Mouse (Mus musculus) limb, embryonic 14.5 days (tissue): ENCODE measurements around the gene Atf4. TPM values are rescaled to one million over a fixed set of nuclear protein-coding genes. Genes with fewer than 3 reads are reported as not detected.
A peak's percentile ranks its signal among the peaks of the same experiment; 100 is the strongest.

Experiments used
- ATAC-seq: fragments of 200-750 bp; cut with Nextera tagmentation; 2 replicates; pipeline ENCODE4 v1.8.0; 2017; ENCODE audit warnings: low read depth, moderate number of reproducible peaks, moderate TSS enrichment; ENCODE audit not compliant: low FRiP score
- DNase-seq: peaks from one replicate; pipeline ENCODE4 v3.0.0-alpha.2; 2015; ENCODE audit warnings: low spot score
- H3K27ac ChIP-seq: fragments of 300-500 bp; sonication (generic); replicated peaks from 2 replicates; pipeline ENCODE4 v1.5.1; 2014; ENCODE audit warnings: low read depth, mild to moderate bottlenecking, low read length, moderate library complexity, mixed read lengths
- H3K27me3 ChIP-seq: fragments of 300-500 bp; sonication (generic); 2 replicates; pipeline ENCODE4 v1.6.1; 2014; ENCODE audit warnings: low read length, mixed read lengths; ENCODE audit not compliant: control insufficient read depth, insufficient read depth
- H3K36me3 ChIP-seq: fragments of 300-500 bp; sonication (generic); 2 replicates; pipeline ENCODE4 v1.6.1; 2014; ENCODE audit warnings: mild to moderate bottlenecking, low read length, moderate library complexity, mixed read lengths; ENCODE audit not compliant: control insufficient read depth, insufficient read depth
- H3K4me1 ChIP-seq: fragments of 300-500 bp; sonication (generic); 2 replicates; pipeline ENCODE4 v1.6.1; 2014; ENCODE audit warnings: antibody characterized with exemption, low read length, mixed read lengths; ENCODE audit not compliant: control insufficient read depth, insufficient read depth
- H3K4me2 ChIP-seq: fragments of 300-500 bp; sonication (generic); replicated peaks from 2 replicates; pipeline ENCODE4 v1.6.1; 2014; ENCODE audit warnings: low read depth, mild to moderate bottlenecking, low read length, moderate library complexity; ENCODE audit not compliant: severe bottlenecking
- H3K4me3 ChIP-seq: fragments of 300-500 bp; sonication (generic); replicated peaks from 2 replicates; pipeline ENCODE4 v1.5.1; 2014; ENCODE audit warnings: low read length
- H3K9ac ChIP-seq: fragments of 300-500 bp; sonication (generic); 2 replicates; pipeline ENCODE4 v1.6.1; 2014; ENCODE audit warnings: mild to moderate bottlenecking, low read depth, low read length, moderate library complexity; ENCODE audit not compliant: severe bottlenecking
- H3K9me3 ChIP-seq: fragments of 300-500 bp; sonication (generic); 2 replicates; pipeline ENCODE4 v1.6.1; 2016; ENCODE audit warnings: low read length; ENCODE audit not compliant: control insufficient read depth
- POLR2A ChIP-seq: fragments of 200-500 bp; IDR thresholded peaks from 2 replicates; pipeline ENCODE4 v1.8.0; 2012; ENCODE audit warnings: inconsistent platforms, mild to moderate bottlenecking, moderate library complexity, borderline replicate concordance; ENCODE audit not compliant: insufficient read depth, insufficient read length; ENCODE audit errors: extremely low read depth
- WGBS: fragments of 180-500 bp; shearing (Covaris S2); extraction: QIAGEN DNeasy Blood & Tissue Kit; methylation state at CpG from one replicate; pipeline ENCODE4 v1.1.7; 2014; 5-methylcytosine and 5-hydroxymethylcytosine counted together
- polyA plus RNA-seq, 2 experiments: library from polyadenylated mRNA; depleted of rRNA in 1 of 2; stranded (reverse) in 1 of 2; unstranded in 1 of 2; fragments of >200 nt; fragmentation: Nextera tagmentation in 1 of 2; extraction: Ambion mirVana in 1 of 2; gene quantifications; 2 replicates each; pipeline versions ENCODE4 v1.2.1 to v1.2.3; 2012 to 2014

Gene Atf4
- polyA plus RNA-seq, 2 experiments = 141 to 319 TPM

DNA sequence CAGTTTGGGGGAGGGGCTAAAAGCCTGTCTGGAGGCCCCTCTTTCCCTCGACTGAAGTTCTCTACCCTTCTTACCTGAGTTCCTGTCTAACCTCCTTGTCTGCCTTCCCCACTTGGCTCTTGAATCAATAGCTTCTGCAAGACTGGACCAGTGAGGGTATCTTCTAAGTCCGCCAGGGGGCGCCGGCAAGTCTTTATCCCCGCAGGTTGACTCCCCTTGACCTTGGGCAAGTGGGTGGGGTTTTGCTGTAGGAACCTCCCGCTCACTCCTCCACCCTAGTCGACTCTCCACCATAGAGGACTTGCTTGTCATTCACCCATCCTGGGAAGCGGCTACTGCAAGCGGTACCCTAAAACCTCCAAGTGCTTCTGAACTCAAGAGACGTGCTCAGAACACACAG is 34.5 kb downstream of the Atf4 start:
- Histone ChIP-seq H3K9ac (no peak overlapping the region), H3K27ac (no peak overlapping the region), H3K27me3 (peaks cover 53% of the 10 kb centered on the region), H3K4me2 (no peak overlapping the region), H3K4me1 (no peaks in the 10 kb centered on the region), H3K4me3 (no peak overlapping the region), H3K36me3 (no peaks in the 10 kb centered on the region), H3K9me3 (no peaks in the 10 kb centered on the region)
- 8% methylated on average over 10 of the region's 10 CpGs for WGBS
- DNase-seq (peak; percentile 28), ATAC-seq (no peak)
- TF ChIP-seq POLR2A = no peak

DNA sequence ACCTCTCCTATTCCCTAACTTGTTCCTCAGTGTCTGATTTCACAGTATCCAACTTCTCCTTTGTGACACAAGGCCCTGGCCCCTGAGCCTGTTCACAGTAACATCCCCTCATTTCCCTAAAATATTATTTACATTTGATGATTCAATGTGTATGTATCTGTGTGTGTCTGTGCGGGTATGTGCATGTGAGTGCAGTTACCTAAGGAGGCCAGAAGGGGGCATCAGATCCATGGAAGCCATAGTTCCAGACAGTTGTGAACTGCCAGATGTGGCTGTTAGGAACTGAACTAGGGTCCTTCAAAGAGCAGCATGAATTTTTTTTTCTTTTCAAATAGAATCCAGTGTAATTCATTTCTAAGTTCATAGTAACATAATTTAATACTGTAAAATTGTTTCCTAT is 42.2 kb downstream of the Atf4 start:
- no peaks in the 10 kb centered on the region for H3K36me3 ChIP-seq
- TF ChIP-seq POLR2A = no peak
- H3K27me3 ChIP-seq = no peaks in the 10 kb centered on the region
- H3K4me3 ChIP-seq = no peak overlapping the region
- no peak overlapping the region for H3K4me2 ChIP-seq
- no peak overlapping the region for H3K27ac ChIP-seq
- ATAC-seq (no peak), DNase-seq (no peak)
- no peak overlapping the region for H3K9ac ChIP-seq
- WGBS = 100% methylated on average over 1 of the region's 1 CpGs
- no peaks in the 10 kb centered on the region for H3K4me1 ChIP-seq
- no peaks in the 10 kb centered on the region for H3K9me3 ChIP-seq

DNA sequence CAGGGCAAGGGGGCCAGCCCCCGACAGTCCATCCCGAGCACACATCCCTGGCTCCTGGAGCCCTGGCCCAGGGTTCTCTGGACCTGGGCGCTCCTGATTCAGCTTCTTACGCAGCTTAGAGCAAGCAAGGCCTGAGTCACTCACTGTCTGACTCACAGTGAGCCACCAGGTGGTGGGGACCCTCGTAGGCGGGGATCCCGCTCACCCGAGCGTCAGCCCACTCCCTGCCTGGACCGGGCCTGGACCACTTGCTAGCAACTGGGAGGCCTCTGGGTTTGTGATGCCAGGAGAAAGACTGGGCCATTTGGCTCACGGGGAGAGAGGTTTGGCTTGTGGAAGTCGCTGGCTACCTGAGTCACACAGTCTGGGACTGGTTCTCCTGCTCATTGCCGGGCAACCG is 48.8 kb downstream of the Atf4 start:
- no peak for ATAC-seq
- no peak for DNase-seq
- Histone ChIP-seq H3K4me1 (no peaks in the 10 kb centered on the region), H3K9me3 (no peaks in the 10 kb centered on the region), H3K27me3 (no peaks in the 10 kb centered on the region), H3K4me2 (no peak overlapping the region), H3K36me3 (no peaks in the 10 kb centered on the region), H3K27ac (no peak overlapping the region), H3K4me3 (no peak overlapping the region), H3K9ac (no peak overlapping the region)
- WGBS = 67% methylated on average over 14 of the region's 14 CpGs
- no peak for TF ChIP-seq POLR2A

DNA sequence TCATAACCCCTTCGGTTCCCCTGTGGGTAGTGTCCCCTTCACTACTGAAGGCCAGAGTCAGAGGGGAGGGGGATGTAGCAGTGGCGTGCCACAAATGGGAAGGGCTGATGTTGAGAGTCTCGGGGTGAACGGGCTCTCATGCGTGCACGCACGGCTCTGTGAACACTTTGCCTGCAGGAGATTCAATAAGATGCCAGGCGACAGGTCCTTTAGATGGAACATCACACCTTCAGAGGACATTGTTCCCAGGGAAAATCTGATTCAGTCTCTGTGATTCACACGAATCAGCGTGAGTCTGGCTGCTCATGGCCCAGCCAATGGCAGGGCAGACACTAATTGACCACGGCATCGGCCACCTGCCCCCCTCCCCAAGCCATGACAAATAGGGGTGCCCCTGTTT is 49.2 kb downstream of the Atf4 start:
- no peaks in the 10 kb centered on the region for H3K4me1 ChIP-seq
- no peaks in the 10 kb centered on the region for H3K36me3 ChIP-seq
- no peak for TF ChIP-seq POLR2A
- H3K4me2 ChIP-seq = no peak overlapping the region
- no peaks in the 10 kb centered on the region for H3K9me3 ChIP-seq
- no peak for ATAC-seq
- H3K4me3 ChIP-seq = no peak overlapping the region
- no peak overlapping the region for H3K9ac ChIP-seq
- H3K27me3 ChIP-seq = no peaks in the 10 kb centered on the region
- no peak overlapping the region for H3K27ac ChIP-seq
- WGBS = 84% methylated on average over 12 of the region's 12 CpGs
- no peak for DNase-seq

DNA sequence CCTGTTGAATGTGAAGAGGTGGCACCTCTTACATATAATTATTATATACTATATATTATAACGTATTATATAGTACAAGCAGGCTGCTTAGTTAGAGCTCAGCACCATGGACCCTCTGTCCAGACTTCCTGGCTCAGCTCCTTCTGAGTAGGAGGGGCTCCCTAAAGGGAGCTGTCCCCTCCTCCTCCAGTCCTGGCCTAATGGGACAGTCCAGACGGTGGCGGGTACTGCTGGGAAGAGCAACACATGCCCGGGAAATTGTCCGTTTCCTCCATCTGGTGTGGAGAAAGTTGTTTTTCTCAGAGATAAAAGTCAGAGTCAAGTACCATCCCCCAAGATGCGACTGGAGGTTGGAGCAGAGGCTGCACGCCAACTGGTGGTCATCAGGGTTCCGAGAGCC is 51.2 kb downstream of the Atf4 start:
- ATAC-seq (no peak), DNase-seq (no peak)
- H3K27me3 ChIP-seq = no peaks in the 10 kb centered on the region
- H3K27ac ChIP-seq = no peak overlapping the region
- 38% methylated on average over 8 of the region's 8 CpGs for WGBS
- no peak for TF ChIP-seq POLR2A
- no peak overlapping the region for H3K9ac ChIP-seq
- H3K4me2 ChIP-seq = no peak overlapping the region
- H3K9me3 ChIP-seq = no peaks in the 10 kb centered on the region
- H3K4me1 ChIP-seq = no peaks in the 10 kb centered on the region
- H3K4me3 ChIP-seq = no peak overlapping the region
- H3K36me3 ChIP-seq = no peaks in the 10 kb centered on the region

Other genes with a start within 250 kb of the Atf4 start
- 15.4 and 19.9 TPM in 2 replicates for gene Pdgfb, start 240.2 kb upstream of the Atf4 start, polyA plus RNA-seq (2012; rRNA removed)
- gene Pdgfb, start 240.2 kb upstream of the Atf4 start, polyA plus RNA-seq (2014; fragmentation: Nextera tagmentation; extraction: Ambion mirVana) = 4.2 and 5.0 TPM in 2 replicates
- 10.8 and 11.0 TPM in 2 replicates for gene Syngr1, start 163.8 kb upstream of the Atf4 start, polyA plus RNA-seq (2012; rRNA removed)
- 8.3 and 11.5 TPM in 2 replicates for gene Syngr1, start 163.8 kb upstream of the Atf4 start, polyA plus RNA-seq (2014; fragmentation: Nextera tagmentation; extraction: Ambion mirVana)
- 1,074 and 1,569 TPM in 2 replicates for gene Rpl3, start 163.3 kb upstream of the Atf4 start, polyA plus RNA-seq (2012; rRNA removed)
- gene Rpl3, start 163.3 kb upstream of the Atf4 start, polyA plus RNA-seq (2014; fragmentation: Nextera tagmentation; extraction: Ambion mirVana) = 1,384 and 1,387 TPM in 2 replicates
- gene Tab1, start 122.1 kb upstream of the Atf4 start, polyA plus RNA-seq (2012; rRNA removed) = 43.1 and 56.5 TPM in 2 replicates
- 34.6 and 39.4 TPM in 2 replicates for gene Tab1, start 122.1 kb upstream of the Atf4 start, polyA plus RNA-seq (2014; fragmentation: Nextera tagmentation; extraction: Ambion mirVana)
- gene Mgat3, start 81.5 kb upstream of the Atf4 start, polyA plus RNA-seq (2012; rRNA removed) = 18.1 and 23.9 TPM in 2 replicates
- 6.7 and 8.0 TPM in 2 replicates for gene Mgat3, start 81.5 kb upstream of the Atf4 start, polyA plus RNA-seq (2014; fragmentation: Nextera tagmentation; extraction: Ambion mirVana)
- gene Mief1, start 21.2 kb upstream of the Atf4 start, polyA plus RNA-seq (2012; rRNA removed) = 13.3 and 14.0 TPM in 2 replicates
- 29.9 and 32.7 TPM in 2 replicates for gene Mief1, start 21.2 kb upstream of the Atf4 start, polyA plus RNA-seq (2014; fragmentation: Nextera tagmentation; extraction: Ambion mirVana)
- not detected in 2 replicates for gene AC140267.1, start 19.3 kb upstream of the Atf4 start, polyA plus RNA-seq (2012; rRNA removed)
- gene AC140267.1, start 19.3 kb upstream of the Atf4 start, polyA plus RNA-seq (2014; fragmentation: Nextera tagmentation; extraction: Ambion mirVana) = not detected in 2 replicates
- gene Rps19bp1, start 9.1 kb downstream of the Atf4 start, polyA plus RNA-seq (2012; rRNA removed) = 38.4 and 44.2 TPM in 2 replicates
- 61.1 and 66.0 TPM in 2 replicates for gene Rps19bp1, start 9.1 kb downstream of the Atf4 start, polyA plus RNA-seq (2014; fragmentation: Nextera tagmentation; extraction: Ambion mirVana)
- gene Cacna1i, start 32.1 kb downstream of the Atf4 start, polyA plus RNA-seq (2012; rRNA removed) = 0.12 and 0.34 TPM in 2 replicates
- 0.03 TPM in 1 of 2 replicates, not detected in the other for gene Cacna1i, start 32.1 kb downstream of the Atf4 start, polyA plus RNA-seq (2014; fragmentation: Nextera tagmentation; extraction: Ambion mirVana)